Mouse (Mus musculus) cerebellum, adult 2 months (tissue): ENCODE results near the gene Magi2.

ENCODE experiments used
- CTCF ChIP-seq: fragments of 200-500 bp; IDR thresholded peaks from 2 replicates; pipeline ENCODE4 v1.5.1; 2011; ENCODE audit warnings: low read depth, mild to moderate bottlenecking, control low read depth, low read length, moderate library complexity, borderline replicate concordance; ENCODE audit not compliant: insufficient read depth
- POLR2A ChIP-seq: fragments of 200-500 bp; IDR thresholded peaks from 2 replicates; pipeline ENCODE4 v1.6.1; 2011; ENCODE audit warnings: low read length, control low read depth, borderline replicate concordance; ENCODE audit not compliant: insufficient read depth

DNA sequence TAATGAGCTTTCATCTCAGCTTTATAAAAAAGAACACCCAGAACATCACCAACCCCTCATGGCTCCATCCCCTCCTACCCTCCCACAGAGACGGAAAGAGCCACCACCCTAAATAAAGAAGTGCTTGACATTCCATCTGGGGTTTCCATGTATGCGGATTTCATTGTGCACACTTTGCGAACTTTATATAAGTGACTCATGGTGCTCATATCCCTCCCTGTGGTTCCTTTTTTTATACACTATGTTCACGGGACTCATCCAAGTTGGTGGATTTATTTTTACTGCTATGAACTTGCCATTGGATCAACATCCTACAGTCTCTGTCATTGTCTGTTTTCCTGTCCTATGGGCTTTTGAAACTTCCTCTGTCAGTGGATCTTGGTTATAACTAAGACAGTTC lies 1388.1 kb downstream of the Magi2 start:
- TF ChIP-seq CTCF (no peak), POLR2A (no peak)
